In the genomic region with DNA sequence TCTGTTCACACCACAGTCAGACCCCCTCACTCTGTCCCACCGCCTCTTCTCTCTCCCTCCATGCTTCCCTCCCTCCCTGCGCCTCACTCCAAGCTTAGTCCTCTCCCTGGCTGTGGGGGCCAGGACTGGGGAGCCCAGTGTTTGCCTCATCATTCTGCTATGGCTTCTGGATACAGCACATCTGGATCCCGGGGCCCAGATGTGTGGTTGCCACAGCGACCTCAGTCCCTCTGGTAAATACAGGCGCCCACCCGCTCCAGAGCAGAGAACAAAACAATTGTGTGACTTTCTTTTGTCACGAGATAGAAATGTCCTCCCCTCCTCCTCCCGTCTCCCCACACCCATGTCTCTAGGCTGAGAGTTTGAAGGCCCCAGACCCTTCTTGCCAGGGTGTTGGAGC, we compare ENCODE assay signal across 16 mouse cellular contexts. TPM values are rescaled to one million over a fixed set of nuclear protein-coding genes. Genes with fewer than 3 reads are reported as not detected.
DNase-seq lines count a peak whose midpoint lies in the region; ATAC-seq and TF ChIP-seq lines count a peak whose summit lies in the region.
"Had no signal": no experiment of that assay in that cellular context is flagged by ENCODE, and none has a peak within 500 bp of the region (broad histone marks: within the 10 kb centered on the region; RNA-seq: fewer than 3 reads in every experiment).

No protein-coding gene starts in this region.

- H3K4me1 ChIP-seq in intestine, embryonic 14.5 days (replicated peaks; ENCODE audit: control insufficient read depth, insufficient read depth, low read length): peaks cover 18% of the 10 kb centered on the region
- H3K4me1 ChIP-seq in intestine, postnatal 0 days (replicated peaks; ENCODE audit: control insufficient read depth, insufficient read depth, low read length): peaks cover 12% of the 10 kb centered on the region
- H3K4me1 ChIP-seq in heart, embryonic 10.5 days: peaks cover 52% of the 10 kb centered on the region
- H3K4me1 ChIP-seq in limb, embryonic 14.5 days (ENCODE audit: control insufficient read depth, insufficient read depth, low read length): peaks cover 7% of the 10 kb centered on the region
- H3K4me1 ChIP-seq in kidney, embryonic 14.5 days (ENCODE audit: control insufficient read depth, insufficient read depth, low read length): 0 out of 2 replicates have a peak, but pooled peaks cover 10% of the 10 kb centered on the region

- H3K27me3 ChIP-seq in intestine, embryonic 14.5 days (replicated peaks; ENCODE audit: control insufficient read depth, insufficient read depth, low read length): peaks cover 11% of the 10 kb centered on the region; the same call in 1 of the 2 replicates
- peaks cover 7% of the 10 kb centered on the region; the same call in 1 of the 2 replicates for H3K27me3 ChIP-seq in intestine, postnatal 0 days (replicated peaks; ENCODE audit: control insufficient read depth, insufficient read depth, low read length)
- peaks cover 33% of the 10 kb centered on the region for H3K27me3 ChIP-seq in heart, embryonic 10.5 days (ENCODE audit: insufficient read depth, poor library complexity, severe bottlenecking)
- H3K27me3 ChIP-seq in limb, embryonic 14.5 days (ENCODE audit: control insufficient read depth, insufficient read depth, low read length): peaks cover 26% of the 10 kb centered on the region
- peaks cover 26% of the 10 kb centered on the region for H3K27me3 ChIP-seq in kidney, embryonic 14.5 days (ENCODE audit: control insufficient read depth, insufficient read depth, low read length)

- DNase-seq in cerebellum, adult 11-12 months: peak; percentile 20
- DNase-seq in cerebellum, adult 11 months: no peak
- no peak for DNase-seq in intestine, embryonic 14.5 days (ENCODE audit: low spot score)
- DNase-seq in heart, embryonic 10.5 days (ENCODE audit: low spot score): no peak
- peak; percentile 13 for DNase-seq in limb, embryonic 14.5 days (ENCODE audit: low spot score)
- DNase-seq in ovary, postnatal 14 days (ENCODE audit: low spot score): no peak
- DNase-seq: kidney, postnatal 25 days; midbrain, embryonic 14.5 days; thymus, adult 2 months had no signal

- ATAC-seq in intestine, embryonic 14.5 days (replicated peaks; ENCODE audit: low FRiP score, low TSS enrichment, low read depth): no peak
- no peak for ATAC-seq in intestine, postnatal 0 days
- no peak for ATAC-seq in limb, embryonic 14.5 days (ENCODE audit: low FRiP score, low read depth)
- no peak for ATAC-seq in kidney, embryonic 14.5 days (ENCODE audit: low FRiP score, low TSS enrichment)
- ATAC-seq: forebrain, embryonic 16.5 days; hindbrain, postnatal 0 days; liver, embryonic 12.5 days; lung, postnatal 0 days had no signal

- H3K36me3 ChIP-seq in intestine, embryonic 14.5 days (ENCODE audit: control insufficient read depth, insufficient read depth, low read length): peaks cover 25% of the 10 kb centered on the region; the same call in 1 of the 2 replicates
- peaks cover 21% of the 10 kb centered on the region; the same call in 1 of the 2 replicates for H3K36me3 ChIP-seq in intestine, postnatal 0 days (ENCODE audit: control insufficient read depth, insufficient read depth)
- peaks cover 31% of the 10 kb centered on the region for H3K36me3 ChIP-seq in heart, embryonic 10.5 days
- peaks cover 21% of the 10 kb centered on the region for H3K36me3 ChIP-seq in limb, embryonic 14.5 days (ENCODE audit: control insufficient read depth, insufficient read depth, low read length)
- peaks cover 31% of the 10 kb centered on the region for H3K36me3 ChIP-seq in kidney, embryonic 14.5 days (ENCODE audit: control insufficient read depth, insufficient read depth, low read length)

- H3K27ac ChIP-seq in intestine, embryonic 14.5 days (ENCODE audit: low read depth): peak overlapping the region; percentile 77; the same call in 1 of the 2 replicates
- H3K27ac ChIP-seq in intestine, postnatal 0 days (ENCODE audit: low read depth, low read length): no peak overlapping the region
- H3K27ac ChIP-seq in heart, embryonic 10.5 days: peak overlapping the region; percentile 32; the same call in 1 of the 2 replicates
- no peak overlapping the region for H3K27ac ChIP-seq in limb, embryonic 14.5 days (replicated peaks; ENCODE audit: low read depth, low read length)
- no peak overlapping the region for H3K27ac ChIP-seq in kidney, embryonic 14.5 days (ENCODE audit: low read depth, low read length)
- H3K27ac ChIP-seq: liver, embryonic 12.5 days had no signal

- H3K9me3 ChIP-seq in intestine, embryonic 14.5 days (ENCODE audit: control insufficient read depth, low read length): no peaks in the 10 kb centered on the region
- no peaks in the 10 kb centered on the region for H3K9me3 ChIP-seq in intestine, postnatal 0 days (ENCODE audit: control insufficient read depth)
- H3K9me3 ChIP-seq in heart, embryonic 10.5 days: no peaks in the 10 kb centered on the region
- H3K9me3 ChIP-seq in limb, embryonic 14.5 days (ENCODE audit: control insufficient read depth, low read length): no peaks in the 10 kb centered on the region
- H3K9me3 ChIP-seq in kidney, embryonic 14.5 days (ENCODE audit: control insufficient read depth, low read length): no peaks in the 10 kb centered on the region
- H3K9me3 ChIP-seq: heart, embryonic 13.5 days; liver, embryonic 12.5 days had no signal

- 48% methylated on average over 8 of the region's 8 CpGs for WGBS in intestine, embryonic 14.5 days
- 46% methylated on average over 8 of the region's 8 CpGs for WGBS in intestine, postnatal 0 days
- WGBS in heart, embryonic 10.5 days: 73% methylated on average over 8 of the region's 8 CpGs
- 54% methylated on average over 8 of the region's 8 CpGs for WGBS in limb, embryonic 14.5 days
- WGBS in kidney, embryonic 14.5 days: 63% methylated on average over 8 of the region's 8 CpGs

- TF ChIP-seq POLR2A in limb, embryonic 14.5 days (IDR thresholded peaks at IDR 0.05; ENCODE audit: borderline replicate concordance, extremely low read depth, insufficient read depth, insufficient read length): no peak

- no peak for TF ChIP-seq CTCF in intestine, postnatal 0 days (IDR thresholded peaks at IDR 0.05; ENCODE audit: low read depth)

- no peak overlapping the region for H3K4me3 ChIP-seq in intestine, embryonic 14.5 days (ENCODE audit: low read depth, low read length)
- H3K4me3 ChIP-seq in intestine, postnatal 0 days (ENCODE audit: low read depth, low read length): no peak overlapping the region
- H3K4me3 ChIP-seq in heart, embryonic 10.5 days: no peak overlapping the region
- H3K4me3 ChIP-seq in limb, embryonic 14.5 days (replicated peaks; ENCODE audit: low read length): no peak overlapping the region
- no peak overlapping the region for H3K4me3 ChIP-seq in kidney, embryonic 14.5 days (ENCODE audit: low read length)
- H3K4me3 ChIP-seq: heart, embryonic 13.5 days; liver, embryonic 12.5 days had no signal

- no peak overlapping the region for H3K4me2 ChIP-seq in intestine, embryonic 14.5 days (ENCODE audit: low read length)
- no peak overlapping the region for H3K4me2 ChIP-seq in intestine, postnatal 0 days (replicated peaks; ENCODE audit: low read depth)
- H3K4me2 ChIP-seq in limb, embryonic 14.5 days (replicated peaks; ENCODE audit: low read depth, low read length, severe bottlenecking): no peak overlapping the region
- no peak overlapping the region for H3K4me2 ChIP-seq in kidney, embryonic 14.5 days (replicated peaks; ENCODE audit: low read depth, low read length)
- H3K4me2 ChIP-seq: heart, embryonic 13.5 days; liver, embryonic 12.5 days had no signal

- H3K9ac ChIP-seq in intestine, embryonic 14.5 days (ENCODE audit: low read length): no peak overlapping the region
- no peak overlapping the region for H3K9ac ChIP-seq in intestine, postnatal 0 days (ENCODE audit: low read depth, low read length)
- 0 out of 2 replicates have a peak overlapping the region, but pooled peaks have one; percentile 16 for H3K9ac ChIP-seq in limb, embryonic 14.5 days (ENCODE audit: low read depth, low read length, severe bottlenecking)
- no peak overlapping the region for H3K9ac ChIP-seq in kidney, embryonic 14.5 days (ENCODE audit: low read depth, low read length)
- H3K9ac ChIP-seq: heart, embryonic 13.5 days; liver, embryonic 12.5 days had no signal

RNA-seq across cellular contexts. Expression of a gene that starts 9.7 kb away (rescaled TPM):
- polyA plus RNA-seq in intestine, embryonic 14.5 days (2014; fragmentation: Nextera tagmentation; extraction: Ambion mirVana): 59.8 and 62.2 TPM in 2 replicates
- polyA plus RNA-seq in intestine, postnatal 0 days (2015; fragmentation: Nextera tagmentation; extraction: Ambion mirVana): 22.9 and 23.1 TPM in 2 replicates
- 74.0 and 76.8 TPM in 2 replicates for polyA plus RNA-seq in heart, embryonic 10.5 days (2016; fragmentation: Nextera tagmentation; extraction: Ambion mirVana)
- 104 and 121 TPM in 2 replicates for polyA plus RNA-seq in limb, embryonic 14.5 days (2012; rRNA removed)
- 68.3 and 80.9 TPM in 2 replicates for polyA plus RNA-seq in limb, embryonic 14.5 days (2014; fragmentation: Nextera tagmentation; extraction: Ambion mirVana)
- polyA plus RNA-seq in kidney, embryonic 14.5 days (2014; fragmentation: Nextera tagmentation; extraction: Ambion mirVana): 54.6 and 61.7 TPM in 2 replicates

RNA-seq across cellular contexts. Expression of a gene that starts 12.1 kb away (rescaled TPM):
- polyA plus RNA-seq in intestine, embryonic 14.5 days (2014; fragmentation: Nextera tagmentation; extraction: Ambion mirVana): 10.8 and 13.0 TPM in 2 replicates
- 8.8 and 9.2 TPM in 2 replicates for polyA plus RNA-seq in intestine, postnatal 0 days (2015; fragmentation: Nextera tagmentation; extraction: Ambion mirVana)
- polyA plus RNA-seq in heart, embryonic 10.5 days (2016; fragmentation: Nextera tagmentation; extraction: Ambion mirVana): 12.6 TPM in 2 replicates
- polyA plus RNA-seq in limb, embryonic 14.5 days (2012; rRNA removed): 5.1 TPM in 2 replicates
- polyA plus RNA-seq in limb, embryonic 14.5 days (2014; fragmentation: Nextera tagmentation; extraction: Ambion mirVana): 11.9 and 12.5 TPM in 2 replicates
- 14.8 and 16.5 TPM in 2 replicates for polyA plus RNA-seq in kidney, embryonic 14.5 days (2014; fragmentation: Nextera tagmentation; extraction: Ambion mirVana)

RNA-seq across cellular contexts. Expression of a gene that starts 13.7 kb away (rescaled TPM):
- polyA plus RNA-seq in intestine, embryonic 14.5 days (2014; fragmentation: Nextera tagmentation; extraction: Ambion mirVana): 2.2 and 2.7 TPM in 2 replicates
- 1.4 and 1.9 TPM in 2 replicates for polyA plus RNA-seq in intestine, postnatal 0 days (2015; fragmentation: Nextera tagmentation; extraction: Ambion mirVana)
- polyA plus RNA-seq in heart, embryonic 10.5 days (2016; fragmentation: Nextera tagmentation; extraction: Ambion mirVana): 0.04 and 0.07 TPM in 2 replicates
- 4.5 and 5.4 TPM in 2 replicates for polyA plus RNA-seq in limb, embryonic 14.5 days (2012; rRNA removed)
- polyA plus RNA-seq in limb, embryonic 14.5 days (2014; fragmentation: Nextera tagmentation; extraction: Ambion mirVana): 1.5 and 2.0 TPM in 2 replicates
- polyA plus RNA-seq in kidney, embryonic 14.5 days (2014; fragmentation: Nextera tagmentation; extraction: Ambion mirVana): 0.15 and 0.26 TPM in 2 replicates

RNA-seq across cellular contexts. Expression of a gene that starts 27.3 kb away (rescaled TPM):
- 0.46 and 0.53 TPM in 2 replicates for polyA plus RNA-seq in intestine, embryonic 14.5 days (2014; fragmentation: Nextera tagmentation; extraction: Ambion mirVana)
- 0.27 and 0.47 TPM in 2 replicates for polyA plus RNA-seq in intestine, postnatal 0 days (2015; fragmentation: Nextera tagmentation; extraction: Ambion mirVana)
- polyA plus RNA-seq in heart, embryonic 10.5 days (2016; fragmentation: Nextera tagmentation; extraction: Ambion mirVana): 0.11 TPM in 1 of 2 replicates, not detected in the other
- polyA plus RNA-seq in limb, embryonic 14.5 days (2012; rRNA removed): 5.5 and 5.7 TPM in 2 replicates
- polyA plus RNA-seq in limb, embryonic 14.5 days (2014; fragmentation: Nextera tagmentation; extraction: Ambion mirVana): 0.40 and 0.94 TPM in 2 replicates
- 0.16 and 0.18 TPM in 2 replicates for polyA plus RNA-seq in kidney, embryonic 14.5 days (2014; fragmentation: Nextera tagmentation; extraction: Ambion mirVana)
- polyA plus RNA-seq: liver, embryonic 12.5 days had no signal

RNA-seq across cellular contexts. Expression of a gene that starts 28.4 kb away (rescaled TPM):
- 34.8 and 35.1 TPM in 2 replicates for polyA plus RNA-seq in intestine, embryonic 14.5 days (2014; fragmentation: Nextera tagmentation; extraction: Ambion mirVana)
- 17.2 and 18.0 TPM in 2 replicates for polyA plus RNA-seq in intestine, postnatal 0 days (2015; fragmentation: Nextera tagmentation; extraction: Ambion mirVana)
- polyA plus RNA-seq in heart, embryonic 10.5 days (2016; fragmentation: Nextera tagmentation; extraction: Ambion mirVana): 24.3 and 27.5 TPM in 2 replicates
- polyA plus RNA-seq in limb, embryonic 14.5 days (2012; rRNA removed): 39.6 and 52.4 TPM in 2 replicates
- 27.0 and 29.9 TPM in 2 replicates for polyA plus RNA-seq in limb, embryonic 14.5 days (2014; fragmentation: Nextera tagmentation; extraction: Ambion mirVana)
- 33.5 and 39.1 TPM in 2 replicates for polyA plus RNA-seq in kidney, embryonic 14.5 days (2014; fragmentation: Nextera tagmentation; extraction: Ambion mirVana)

Comparison
In these comparisons a context has a peak if more than half of its experiments do, and no peak if none do; other contexts are left out.
1. DNase-seq: peak in cerebellum, adult 11-12 months (single experiment) and limb, embryonic 14.5 days (single experiment); none in cerebellum, adult 11 months (single experiment), intestine, embryonic 14.5 days (single experiment), heart, embryonic 10.5 days (single experiment) and ovary, postnatal 14 days (single experiment).
2. H3K27ac ChIP-seq: peak in intestine, embryonic 14.5 days (single experiment) and heart, embryonic 10.5 days (single experiment); none in intestine, postnatal 0 days (single experiment), limb, embryonic 14.5 days (single experiment) and kidney, embryonic 14.5 days (single experiment).